Mouse (Mus musculus) brain, embryonic 14.5 days (tissue): ENCODE measurements around the gene Stat4.

Experiments used
- CTCF ChIP-seq: fragments of 200-500 bp; IDR thresholded peaks from 2 replicates; pipeline ENCODE4 v1.5.1; 2012; ENCODE audit warnings: inconsistent platforms, mild to moderate bottlenecking, moderate library complexity, borderline replicate concordance; ENCODE audit not compliant: insufficient read depth, insufficient read length; ENCODE audit errors: extremely low read depth
- POLR2A ChIP-seq: fragments of 200-500 bp; IDR thresholded peaks from 2 replicates; pipeline ENCODE4 v1.6.1; 2012; ENCODE audit warnings: mild to moderate bottlenecking, inconsistent platforms, borderline replicate concordance; ENCODE audit not compliant: poor library complexity, insufficient read depth, insufficient read length, severe bottlenecking; ENCODE audit errors: extremely low read depth

DNA sequence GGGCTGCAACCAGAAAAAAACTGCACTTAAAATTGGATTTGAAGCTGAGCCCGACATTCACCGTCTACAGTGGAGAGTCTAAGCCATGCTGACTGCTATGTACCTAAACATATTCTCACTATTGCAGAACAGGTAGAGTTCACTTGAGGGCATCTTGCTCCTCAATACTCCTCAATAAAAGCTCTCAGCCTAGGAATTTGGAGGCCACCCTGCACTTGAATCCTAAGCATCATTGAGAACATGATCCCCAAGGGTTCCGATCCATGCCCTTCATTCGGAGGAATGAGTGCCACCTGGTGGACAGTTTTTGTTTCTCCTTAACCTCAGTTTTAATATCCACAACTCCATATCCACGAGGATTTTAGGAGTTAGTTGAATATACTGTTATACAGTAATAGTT lies 42.2 kb upstream of the Stat4 start:
- TF ChIP-seq POLR2A (no peak), CTCF (peak; percentile 69; the same call in 1 of the 2 replicates)
